Mouse (Mus musculus) adrenal gland, postnatal 4 days (tissue): ENCODE measurements at regions not wholly inside any gene's neighbourhood (a gene's known extent, or its start where the extent isn't known, plus 50 kb on each side); places are given as distances from the start of the nearest gene placed in this dataset.
A peak's percentile ranks its signal among the peaks of the same experiment; 100 is the strongest.

Experiments
- DNase-seq, 2 experiments: peaks; one replicate each; pipeline ENCODE4 v3.0.0; 2021 to 2022; ENCODE audit warnings: low spot score in 2 of 2, mixed read lengths in 2 of 2
- microRNA-seq: library from miRNA; unstranded; fragments of <30 nt; microRNA quantifications from one replicate; pipeline ENCODE4 v1.2.0, GENCODE M21; 2021

DNA sequence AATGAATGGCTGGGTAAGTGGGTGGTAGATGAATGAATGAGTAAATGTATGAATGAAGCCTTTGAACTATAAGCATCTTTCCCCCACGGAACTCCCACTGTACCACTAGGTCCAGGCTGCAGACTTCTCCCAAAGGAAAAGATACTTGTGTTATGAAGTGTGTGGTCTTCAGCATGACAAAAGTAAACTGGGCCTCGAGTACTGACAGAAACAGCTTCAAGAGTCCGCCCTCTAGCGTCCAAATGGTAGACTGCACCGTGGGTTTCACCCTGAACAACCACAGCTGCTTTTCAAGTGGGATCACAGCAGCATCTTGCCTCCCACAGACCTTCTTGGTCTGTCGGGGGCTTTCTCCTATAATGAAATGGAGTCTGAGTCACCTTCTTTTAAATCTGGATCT lies 54.7 kb upstream of the Ankrd34c start:
- DNase-seq, result peak; percentile 19 to 35

DNA sequence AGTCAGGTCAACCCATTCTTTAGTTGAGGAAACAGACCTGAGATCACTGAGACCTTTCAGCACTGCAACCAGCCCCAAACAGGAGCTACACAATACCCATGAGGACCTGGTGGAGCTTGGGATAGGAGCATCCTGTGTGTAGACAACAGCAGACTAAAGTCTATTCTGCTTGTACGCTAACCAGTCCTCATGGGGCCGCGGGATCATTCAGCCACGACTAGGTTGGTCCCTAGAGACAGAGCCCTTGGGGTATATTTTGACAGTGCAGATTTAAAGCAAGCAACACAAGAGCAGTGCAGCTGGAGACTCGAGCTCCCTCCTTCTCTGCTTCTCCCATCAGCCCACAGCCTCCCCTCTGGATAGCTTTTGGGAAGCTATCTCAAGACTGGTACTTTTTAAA lies 51.7 kb upstream of the Ankrd34c start:
- DNase-seq, result no peak

DNA sequence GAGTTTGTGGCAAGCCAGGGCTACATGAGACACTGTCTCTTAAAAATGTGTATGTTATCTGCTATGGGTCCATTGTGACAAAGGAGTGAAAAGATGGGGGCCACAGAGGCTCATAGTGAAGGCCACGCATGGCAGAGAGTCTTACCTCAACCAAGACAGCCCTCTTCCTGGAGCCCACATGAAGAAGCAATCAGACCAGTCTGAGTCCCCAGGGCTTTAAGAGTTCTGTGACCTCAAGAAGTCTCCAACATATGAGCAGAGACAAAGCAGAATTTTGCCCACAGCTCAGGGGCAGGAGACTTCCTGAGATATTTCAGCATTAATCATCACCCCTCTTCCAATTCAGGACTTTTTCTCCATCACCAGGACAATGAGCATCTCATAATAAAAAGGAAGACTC lies 50.4 kb upstream of the Ankrd34c start:
- DNase-seq, result no peak

Small RNAs in the stretch of these regions (microRNA-seq; reads per million reads assigned to microRNA genes)
- gene Mir184, result 69.4 reads per million, percentile 41 among the genes with 10 or more reads in this experiment
